Mouse (Mus musculus): ENCODE data around the gene Scgb1c1.

The Scgb1c1 gene

DNA sequence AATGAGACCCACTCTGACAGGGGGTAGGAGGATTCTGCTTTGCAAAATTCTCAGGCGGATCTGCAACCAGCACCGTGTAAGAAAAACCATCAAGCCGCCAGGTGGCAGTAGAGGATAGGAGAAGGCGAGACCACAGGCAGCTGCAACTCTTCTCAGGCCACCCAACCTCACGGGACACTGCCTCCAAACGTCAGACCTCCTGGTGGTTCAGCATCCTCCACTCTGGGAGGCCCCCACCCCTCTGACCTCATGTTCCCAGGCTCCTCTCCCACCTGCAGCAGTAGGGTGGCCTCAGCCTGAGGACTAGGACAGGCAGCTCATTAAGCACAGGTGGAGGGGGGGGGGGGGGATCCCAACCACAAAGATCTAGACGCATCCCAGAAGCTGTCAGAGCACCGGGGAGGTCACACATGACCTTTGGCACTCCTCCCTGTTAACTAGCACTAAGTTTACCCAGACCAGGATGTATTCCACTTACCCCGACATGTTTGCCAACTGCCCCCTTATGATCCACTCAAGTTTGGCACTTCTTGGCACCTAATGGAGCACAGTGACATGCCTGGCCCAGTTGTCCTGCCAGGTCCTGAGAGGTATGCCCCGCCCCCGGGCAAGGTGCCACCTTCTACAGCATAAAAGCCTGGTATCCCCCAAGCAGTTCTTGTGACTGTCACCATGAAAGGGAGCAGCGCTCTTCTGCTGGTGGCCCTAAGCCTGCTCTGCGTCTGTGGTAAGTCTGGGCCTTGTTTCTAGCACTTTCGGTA, at the start of gene Scgb1c1:
Gene Scgb1c1, plus strand, starts transcription at position 643 of the 761 bp plus-strand sequence.
- in situ Hi-C loops (cut with MboI; ENCODE audit: low pct_unique_long_range_greater_than_20kb in 1 of 2, low sequenced_read_pairs in 2 of 2, unreplicated experiment in 1 of 2), result loop anchor here (5.0 to 10.0 kb wide), 5 partner anchors 52 to 330 kb away; partner anchors contain the start of genes Rnh1 (in 2 of the 2) and Cox8b (in 1 of the 2)

DNA sequence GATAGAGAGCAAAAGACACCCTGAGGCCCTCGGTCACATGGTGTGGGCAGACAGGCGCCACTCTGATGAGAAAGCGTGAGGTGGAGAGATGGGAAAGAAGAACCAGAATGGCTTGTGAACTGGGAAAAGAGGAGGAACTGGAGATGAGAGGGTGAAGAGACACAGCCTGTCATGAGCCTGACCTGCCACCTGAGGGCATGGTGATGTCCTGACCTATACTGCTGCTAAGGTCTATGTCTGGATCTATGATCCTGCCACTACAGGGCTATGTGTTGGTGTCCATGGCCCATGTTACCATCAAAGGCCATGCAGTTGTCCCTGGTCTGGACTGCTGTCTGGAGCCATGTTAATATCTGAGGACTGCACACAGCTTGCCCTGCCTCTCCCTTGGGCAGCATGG, 47.7 kb upstream of the Scgb1c1 start:
- in situ Hi-C loops (cut with MboI; ENCODE audit: low pct_unique_long_range_greater_than_20kb in 1 of 2, low sequenced_read_pairs in 2 of 2, unreplicated experiment in 1 of 2), result loop anchor here in 1 of 2 experiments (10.0 kb wide), 1 partner anchor 603 kb away; no protein-coding TSS in a partner anchor

GRCm38 (mm10) chr7:140798212-140798611, 47.1 kb upstream of the Scgb1c1 start:
- in situ Hi-C loops (cut with MboI; ENCODE audit: low pct_unique_long_range_greater_than_20kb in 1 of 2, low sequenced_read_pairs in 2 of 2, unreplicated experiment in 1 of 2), result loop anchor here in 1 of 2 experiments (10.0 kb wide), 1 partner anchor 603 kb away; no protein-coding TSS in a partner anchor

- in situ Hi-C loops (cut with MboI; ENCODE audit: low pct_unique_long_range_greater_than_20kb in 1 of 2, low sequenced_read_pairs in 2 of 2, unreplicated experiment in 1 of 2), result no loop called here
Measured at GRCm38 (mm10) chr7:140802629-140803028, 42.7 kb upstream of the Scgb1c1 start.

DNA sequence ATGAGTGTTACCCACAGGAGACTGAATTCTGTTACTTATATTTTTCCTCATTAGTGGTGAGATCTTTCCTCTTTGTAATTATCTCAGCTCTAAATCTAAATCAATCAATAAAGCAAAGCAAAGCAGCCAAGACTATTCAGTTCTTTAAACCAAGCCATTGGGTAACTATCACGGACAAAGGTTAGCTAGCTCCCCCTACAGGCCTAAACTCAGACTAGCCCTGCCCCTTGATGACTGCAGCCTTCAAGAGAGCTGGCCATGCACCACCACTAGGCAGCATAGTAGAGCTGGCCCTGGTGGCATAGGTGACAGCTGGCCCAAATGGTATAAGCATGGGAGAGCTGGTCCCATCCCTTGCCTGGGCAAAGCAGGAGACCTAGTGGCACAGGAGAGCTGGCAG, 39.6 kb upstream of the Scgb1c1 start:
- in situ Hi-C loops (cut with MboI; ENCODE audit: low pct_unique_long_range_greater_than_20kb in 1 of 2, low sequenced_read_pairs in 2 of 2, unreplicated experiment in 1 of 2), result no loop called here

DNA sequence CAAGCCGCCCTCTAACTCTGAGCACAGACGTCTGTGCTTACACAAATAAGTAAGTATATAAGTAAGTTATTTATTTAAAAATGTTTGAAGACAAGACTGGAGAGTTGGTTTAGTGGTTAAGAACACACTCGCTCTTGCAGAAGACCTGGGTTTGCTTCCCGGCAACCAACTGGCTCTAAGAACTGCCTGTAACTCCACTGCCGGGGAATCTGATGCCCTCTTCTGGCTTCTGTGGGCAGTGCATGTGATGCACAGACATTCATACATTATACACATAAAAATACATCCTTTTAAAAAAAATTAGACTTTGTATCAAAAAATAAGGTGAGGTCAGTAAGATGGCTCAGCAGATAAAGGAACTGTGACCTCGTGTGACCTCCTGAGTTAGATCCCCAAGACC, 34.9 kb upstream of the Scgb1c1 start:
- in situ Hi-C loops (cut with MboI; ENCODE audit: low pct_unique_long_range_greater_than_20kb in 1 of 2, low sequenced_read_pairs in 2 of 2, unreplicated experiment in 1 of 2), result no loop called here

DNA sequence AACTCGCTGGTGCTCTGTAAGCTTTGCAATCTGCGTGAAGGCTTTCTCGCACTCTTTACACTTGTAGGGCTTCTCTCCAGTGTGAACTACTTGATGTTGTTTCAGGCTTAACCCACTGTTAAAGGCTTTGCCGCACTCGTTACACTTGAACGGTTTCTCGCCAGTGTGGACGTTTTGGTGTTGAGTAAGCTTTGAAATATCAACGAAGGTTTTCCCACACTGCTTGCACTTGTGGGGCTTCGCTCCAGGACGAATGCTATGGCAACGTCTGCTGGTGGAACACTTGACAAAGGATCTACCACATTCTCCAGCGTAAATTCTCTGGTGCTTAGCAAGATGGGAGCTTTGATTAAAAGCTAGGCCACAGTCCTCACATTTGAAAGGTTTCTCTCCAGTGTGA, 33.6 kb upstream of the Scgb1c1 start:
- in situ Hi-C loops (cut with MboI; ENCODE audit: low pct_unique_long_range_greater_than_20kb in 1 of 2, low sequenced_read_pairs in 2 of 2, unreplicated experiment in 1 of 2), result no loop called here

- in situ Hi-C loops (cut with MboI; ENCODE audit: low pct_unique_long_range_greater_than_20kb in 1 of 2, low sequenced_read_pairs in 2 of 2, unreplicated experiment in 1 of 2), result no loop called here
Measured at GRCm38 (mm10) chr7:140812850-140813249, 32.5 kb upstream of the Scgb1c1 start.

DNA sequence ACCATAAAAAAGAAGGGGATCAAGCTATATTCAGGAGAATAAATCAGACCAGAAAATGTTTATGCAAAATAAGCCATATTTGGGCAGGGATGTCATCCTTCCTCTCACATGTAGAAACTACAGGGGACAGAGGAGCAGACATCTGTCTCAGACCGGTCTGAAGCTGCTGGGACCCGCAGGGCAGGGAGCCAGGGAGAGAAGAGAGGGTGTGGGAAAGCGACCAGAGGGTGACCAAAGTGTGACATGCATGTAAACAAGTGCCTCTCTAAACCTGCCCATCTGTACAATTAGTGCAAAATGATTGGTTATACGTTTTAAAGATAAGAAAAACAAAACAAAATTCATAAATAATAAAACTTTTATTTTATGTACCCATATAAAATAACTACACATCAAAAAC, 25.2 kb upstream of the Scgb1c1 start:
- in situ Hi-C loops (cut with MboI; ENCODE audit: low pct_unique_long_range_greater_than_20kb in 1 of 2, low sequenced_read_pairs in 2 of 2, unreplicated experiment in 1 of 2), result no loop called here

DNA sequence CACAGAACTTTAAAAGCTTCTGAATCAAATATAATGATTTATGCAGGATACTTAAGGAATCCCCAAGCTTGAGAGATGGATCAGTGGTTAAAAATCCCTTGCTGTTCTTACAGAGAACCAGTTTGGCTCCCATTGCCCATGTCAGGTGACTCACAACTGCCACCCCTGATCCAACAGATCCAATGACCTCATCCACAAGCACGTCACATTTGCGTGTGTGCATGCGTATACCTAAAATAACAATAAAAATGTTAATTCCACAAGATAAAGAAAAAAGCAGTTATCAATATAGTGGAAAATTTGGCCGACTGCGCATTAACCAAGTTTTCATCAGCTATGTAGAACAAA, 24.1 kb upstream of the Scgb1c1 start:
- in situ Hi-C loops (cut with MboI; ENCODE audit: low pct_unique_long_range_greater_than_20kb in 1 of 2, low sequenced_read_pairs in 2 of 2, unreplicated experiment in 1 of 2), result no loop called here

- in situ Hi-C loops (cut with MboI; ENCODE audit: low pct_unique_long_range_greater_than_20kb in 1 of 2, low sequenced_read_pairs in 2 of 2, unreplicated experiment in 1 of 2), result no loop called here
Measured at GRCm38 (mm10) chr7:140821653-140822329, 23.6 kb upstream of the Scgb1c1 start, which contains the start of gene Zfp941. Zfp941 (minus strand) TSS chr7:140822178.

GRCm38 (mm10) chr7:140822731-140823130, 22.6 kb upstream of the Scgb1c1 start:
- in situ Hi-C loops (cut with MboI; ENCODE audit: low pct_unique_long_range_greater_than_20kb in 1 of 2, low sequenced_read_pairs in 2 of 2, unreplicated experiment in 1 of 2), result no loop called here

GRCm38 (mm10) chr7:140828171-140828881, 17.0 kb upstream of the Scgb1c1 start:
- in situ Hi-C loops (cut with MboI; ENCODE audit: low pct_unique_long_range_greater_than_20kb in 1 of 2, low sequenced_read_pairs in 2 of 2, unreplicated experiment in 1 of 2), result no loop called here

GRCm38 (mm10) chr7:140831447-140831846, 13.9 kb upstream of the Scgb1c1 start:
- in situ Hi-C loops (cut with MboI; ENCODE audit: low pct_unique_long_range_greater_than_20kb in 1 of 2, low sequenced_read_pairs in 2 of 2, unreplicated experiment in 1 of 2), result no loop called here

DNA sequence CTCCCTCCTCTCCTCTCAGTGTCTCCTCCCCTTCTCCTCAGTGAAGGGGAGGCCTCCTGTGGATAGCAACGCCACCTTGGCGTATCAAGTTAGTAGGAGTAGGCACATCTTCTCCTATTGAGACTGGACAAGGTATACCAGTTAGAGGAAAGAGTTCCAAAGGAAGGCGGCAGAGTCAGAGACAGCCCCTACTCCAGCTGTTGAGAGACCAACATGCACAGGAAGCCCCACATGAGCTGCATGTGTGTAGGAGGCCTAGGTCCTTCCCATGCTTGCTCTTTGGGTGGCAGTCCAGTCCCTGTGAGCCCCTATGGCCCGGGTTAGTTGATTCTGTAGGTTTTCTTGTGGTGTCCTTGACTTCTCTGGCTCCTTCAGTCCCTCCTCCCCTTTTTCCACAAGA, 12.0 kb upstream of the Scgb1c1 start:
- in situ Hi-C loops (cut with MboI; ENCODE audit: low pct_unique_long_range_greater_than_20kb in 1 of 2, low sequenced_read_pairs in 2 of 2, unreplicated experiment in 1 of 2), result no loop called here

DNA sequence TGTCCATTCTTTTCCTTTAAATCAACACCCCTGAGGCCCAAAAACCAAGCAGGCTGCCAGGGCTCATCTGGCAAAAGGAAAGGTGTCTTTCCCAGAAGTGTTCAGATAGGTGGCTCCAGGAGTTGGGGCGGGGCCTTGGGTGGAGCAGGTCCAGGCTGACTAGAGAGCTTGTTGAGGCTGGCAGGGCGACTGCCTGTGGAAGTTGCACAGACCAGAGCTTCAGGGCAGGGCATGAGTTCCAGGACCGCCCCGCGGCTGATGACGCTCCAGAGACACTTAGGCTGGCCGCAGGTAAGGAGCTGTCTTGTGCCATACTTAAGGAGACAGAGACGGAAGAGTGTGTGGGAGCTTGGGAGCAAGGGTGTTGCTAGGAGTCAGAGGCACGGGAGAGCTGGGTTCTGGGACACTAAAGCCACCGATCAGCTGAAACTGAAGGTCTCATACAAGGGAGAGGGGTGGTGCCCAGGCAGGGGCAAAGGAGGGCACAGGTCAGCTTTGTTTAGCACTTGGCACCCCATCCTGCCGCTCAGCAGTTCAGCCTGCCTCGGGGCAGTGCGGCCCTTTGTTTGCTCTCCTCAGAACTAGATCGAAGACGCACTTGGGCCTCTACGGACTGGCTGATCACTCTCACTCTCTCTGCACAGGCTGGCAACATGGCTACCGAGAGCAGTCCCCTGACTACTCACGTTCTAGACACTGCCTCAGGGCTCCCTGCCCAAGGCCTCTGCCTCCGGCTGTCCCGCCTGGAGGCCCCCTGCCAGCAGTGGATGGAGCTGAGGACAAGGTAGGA, 10.2 kb upstream of the Scgb1c1 start, which contains the start of gene Urah:
Gene Urah, plus strand, starts transcription at position 51 of the 790 bp plus-strand sequence.
- in situ Hi-C loops (cut with MboI; ENCODE audit: low pct_unique_long_range_greater_than_20kb in 1 of 2, low sequenced_read_pairs in 2 of 2, unreplicated experiment in 1 of 2), result no loop called here

DNA sequence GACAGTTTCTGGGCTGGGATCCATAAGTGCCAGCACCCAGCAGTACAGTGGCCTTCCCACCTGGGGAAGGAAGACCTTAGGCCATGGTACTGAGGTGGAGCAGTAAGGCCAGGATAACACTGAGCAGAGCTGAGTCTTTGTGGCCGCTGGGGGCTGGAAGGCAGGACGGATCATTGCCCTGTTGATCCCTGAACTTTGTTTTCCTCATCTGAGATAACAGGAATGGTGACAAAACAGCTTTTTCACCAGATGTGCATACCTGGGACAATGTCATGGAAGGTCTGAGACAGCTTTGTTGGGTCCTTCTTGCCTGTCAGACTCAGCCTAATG, 9.6 kb upstream of the Scgb1c1 start:
- in situ Hi-C loops (cut with MboI; ENCODE audit: low pct_unique_long_range_greater_than_20kb in 1 of 2, low sequenced_read_pairs in 2 of 2, unreplicated experiment in 1 of 2), result no loop called here

DNA sequence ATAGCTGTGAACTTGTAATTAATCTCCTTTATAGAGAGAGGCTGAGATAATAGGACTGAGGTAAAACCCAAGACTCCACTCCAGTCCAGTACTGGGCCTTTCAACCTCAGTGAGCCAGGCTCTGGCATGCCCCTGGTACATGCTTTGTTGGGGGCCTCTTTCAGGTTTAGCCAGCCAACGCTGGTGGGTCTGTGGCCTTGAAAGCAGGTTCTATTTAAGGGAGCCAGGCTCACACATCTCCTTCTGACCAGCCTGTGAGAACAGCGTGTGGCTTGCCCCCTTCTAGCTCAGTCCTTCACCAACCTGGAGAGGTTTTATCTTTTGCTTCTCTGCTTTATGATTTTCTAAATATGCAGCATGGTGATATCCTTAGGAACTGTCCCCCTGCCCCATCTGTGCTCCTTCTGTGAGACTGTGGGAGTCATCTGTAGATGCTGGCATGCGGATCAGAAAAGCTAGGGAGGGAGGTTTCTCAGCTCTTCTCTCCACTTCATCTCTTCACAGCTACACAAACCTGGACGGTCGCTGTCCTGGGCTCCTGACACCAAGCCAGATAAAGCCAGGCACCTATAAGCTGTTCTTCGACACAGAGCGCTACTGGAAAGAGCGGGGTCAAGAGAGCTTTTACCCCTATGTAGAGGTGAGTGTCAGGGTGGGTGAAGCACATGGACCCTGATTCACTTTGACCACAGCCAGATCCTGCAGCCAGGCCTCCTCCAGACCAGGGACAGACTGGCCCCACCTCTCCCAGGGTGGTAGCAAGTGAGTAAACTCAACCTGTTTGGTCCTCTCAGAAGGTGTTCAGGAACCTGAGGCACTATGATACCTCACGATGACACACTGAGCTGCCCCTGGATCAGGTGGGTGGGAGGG, 8.9 kb upstream of the Scgb1c1 start:
- in situ Hi-C loops (cut with MboI; ENCODE audit: low pct_unique_long_range_greater_than_20kb in 1 of 2, low sequenced_read_pairs in 2 of 2, unreplicated experiment in 1 of 2), result no loop called here

Measured in mouse embryonic stem cell (cell line).